Mouse (Mus musculus) frontal cortex, adult 2 months (tissue): ENCODE measurements around the gene Apip. TPM values are rescaled to one million over a fixed set of nuclear protein-coding genes. Genes with fewer than 3 reads are reported as not detected.

Experiments
- DNase-seq, 2 experiments: peaks; one replicate each; pipeline ENCODE4 v3.0.0; 2022; ENCODE audit warnings: low spot score in 1 of 2; ENCODE audit errors: extremely low spot score in 1 of 2
- polyA plus RNA-seq: library from polyadenylated mRNA; depleted of rRNA; stranded (reverse); fragments of >200 nt; gene quantifications from 2 replicates; pipeline ENCODE4 v1.2.3, GENCODE M21; 2012; rRNA removed

Apip gene
- polyA plus RNA-seq: 26.9 and 31.7 TPM in 2 replicates

GRCm38 (mm10) chr2:103073219-103073982 is at the start of gene Apip, which contains the start of gene Pdhx:
TSS of gene Apip (plus strand) at chr2:103073675.
TSS of gene Pdhx (minus strand) at chr2:103073513.
- peak; percentile 99 to 100 for DNase-seq

- DNase-seq: no peak
Measured at GRCm38 (mm10) chr2:103037831-103038230, 35.6 kb upstream of the Apip start.

GRCm38 (mm10) chr2:103040896-103041295 is 32.6 kb upstream of the Apip start:
- no peak for DNase-seq

GRCm38 (mm10) chr2:103045286-103045685 is 28.2 kb upstream of the Apip start:
- no peak for DNase-seq

GRCm38 (mm10) chr2:103051937-103052893 is 21.3 kb upstream of the Apip start:
- DNase-seq: no peak

GRCm38 (mm10) chr2:103055820-103056219 is 17.7 kb upstream of the Apip start:
- no peak for DNase-seq

- no peak for DNase-seq
Measured at GRCm38 (mm10) chr2:103058266-103058665, 15.2 kb upstream of the Apip start.

- peak in 1 of 2 experiments; percentile 67 for DNase-seq
Measured at GRCm38 (mm10) chr2:103062865-103063264, 10.6 kb upstream of the Apip start.

- no peak for DNase-seq
Measured at GRCm38 (mm10) chr2:103066683-103067551, 6.6 kb upstream of the Apip start.

- no peak for DNase-seq
Measured at GRCm38 (mm10) chr2:103067552-103068207, 5.8 kb upstream of the Apip start.

- no peak for DNase-seq
Measured at GRCm38 (mm10) chr2:103068602-103069001, 4.9 kb upstream of the Apip start.

- DNase-seq: no peak
Measured at GRCm38 (mm10) chr2:103069752-103070405, 3.6 kb upstream of the Apip start.

- DNase-seq: no peak
Measured at GRCm38 (mm10) chr2:103070586-103070985, 2.9 kb upstream of the Apip start.

GRCm38 (mm10) chr2:103081117-103081516 is 7.6 kb downstream of the Apip start:
- DNase-seq: peak in 1 of 2 experiments; percentile 19

GRCm38 (mm10) chr2:103081706-103082105 is 8.2 kb downstream of the Apip start:
- DNase-seq: no peak

GRCm38 (mm10) chr2:103082853-103083252 is 9.4 kb downstream of the Apip start:
- DNase-seq: no peak

GRCm38 (mm10) chr2:103084451-103084850 is 11.0 kb downstream of the Apip start:
- DNase-seq: peak in 1 of 2 experiments; percentile 57

GRCm38 (mm10) chr2:103085633-103086032 is 12.2 kb downstream of the Apip start:
- no peak for DNase-seq

GRCm38 (mm10) chr2:103086432-103086831 is 13.0 kb downstream of the Apip start:
- peak in 1 of 2 experiments; percentile 69 for DNase-seq
